Mouse (Mus musculus) heart, adult 2 months (tissue): Measurements from ENCODE around the gene Gm20388.

Experiments used
- CTCF ChIP-seq: fragments of 200-600 bp; IDR thresholded peaks from 2 replicates; pipeline ENCODE4 v1.8.1; 2022; ENCODE audit warnings: antibody characterized with exemption, mild to moderate bottlenecking, moderate library complexity
- EP300 ChIP-seq: fragments of 200-500 bp; IDR thresholded peaks from 2 replicates; pipeline ENCODE4 v1.6.1; 2011; ENCODE audit warnings: low read depth, low read length, control low read depth; ENCODE audit not compliant: insufficient read depth
- POLR2A ChIP-seq: fragments of 200-500 bp; IDR thresholded peaks from 2 replicates; pipeline ENCODE4 v1.6.1; 2011; ENCODE audit warnings: mild to moderate bottlenecking, low read depth, low read length, control low read depth; ENCODE audit not compliant: insufficient read depth

GRCm38 (mm10) chr8:121909148-121909541 is 1998.5 kb downstream of the Gm20388 start:
- no peak for TF ChIP-seq CTCF
- no peak for TF ChIP-seq EP300
- TF ChIP-seq POLR2A, result no peak
